Mouse (Mus musculus) brain, adult 2 months (tissue): ENCODE data around the gene Gm1043.

Source experiments
- DNase-seq: peaks from one replicate; pipeline ENCODE4 v3.0.0; 2011; ENCODE audit warnings: low read depth, low spot score

Gm1043 gene

DNA sequence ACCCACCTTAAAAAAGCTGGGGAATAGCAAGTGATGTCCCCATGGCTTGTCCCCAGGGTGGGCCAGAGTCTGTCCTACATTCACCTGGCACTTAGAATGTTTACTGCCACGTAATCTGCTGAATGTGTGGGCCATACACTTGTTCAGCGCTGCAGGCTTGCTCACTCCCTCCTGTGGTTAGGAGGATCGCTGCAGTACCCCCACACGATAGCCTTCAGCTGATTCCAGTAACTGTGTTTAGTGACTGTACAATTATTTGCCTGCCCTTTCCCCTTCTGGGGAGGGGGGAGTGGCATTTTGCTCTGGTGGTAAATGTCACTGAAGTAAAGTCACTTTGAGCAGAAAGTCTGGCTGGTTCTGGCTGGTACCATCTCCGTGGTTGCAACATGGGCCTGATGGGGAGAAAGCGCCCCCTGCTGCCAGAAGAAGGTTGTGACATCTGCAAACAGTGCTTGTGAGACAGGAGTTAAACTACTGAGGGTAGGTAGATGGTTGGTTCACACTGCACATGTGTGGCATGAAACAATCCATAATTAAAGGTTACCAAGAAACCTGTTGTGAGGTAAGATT, 24.2 kb downstream of the Gm1043 start:
- peak; percentile 91 for DNase-seq

DNA sequence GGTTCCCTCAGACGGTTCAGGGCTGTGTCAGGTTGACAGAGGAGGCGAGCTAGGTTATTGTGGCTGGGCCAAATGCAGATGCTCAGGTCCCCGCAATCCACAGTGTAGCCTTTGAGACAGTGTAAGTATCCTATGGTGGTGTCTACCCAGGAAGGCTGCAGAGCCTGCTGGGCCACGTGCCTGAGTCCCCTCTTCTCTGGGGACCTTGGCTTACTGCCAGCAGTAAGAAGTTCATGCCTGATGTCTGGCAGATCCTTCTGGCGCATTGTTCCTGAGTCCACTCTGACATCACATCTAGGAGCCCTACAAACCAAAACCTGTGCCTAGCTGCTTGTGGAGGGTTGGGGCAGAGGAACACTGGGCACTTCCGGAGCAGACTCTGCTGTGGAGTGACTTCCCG, 27.2 kb downstream of the Gm1043 start:
- DNase-seq: no peak

DNA sequence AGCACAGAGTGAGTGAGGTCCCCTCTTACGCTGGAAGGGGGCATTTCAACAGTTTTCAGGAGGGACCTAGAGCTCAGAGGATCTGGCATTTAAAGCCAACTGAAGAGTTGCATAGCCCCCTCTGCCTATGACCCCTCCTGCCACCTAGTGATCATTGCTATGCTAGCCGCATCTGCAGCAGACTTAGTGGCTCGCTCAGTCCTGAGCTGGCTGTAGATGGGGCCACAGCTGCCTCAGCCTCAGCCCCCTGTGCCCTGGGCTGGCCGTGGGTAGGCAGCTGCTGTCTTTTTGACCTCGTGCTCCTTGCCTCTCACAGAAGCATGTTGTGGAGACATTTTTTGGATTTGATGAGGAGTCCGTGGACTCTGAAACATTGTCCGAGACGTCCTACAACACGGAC, 32.0 kb downstream of the Gm1043 start:
- DNase-seq: no peak

DNA sequence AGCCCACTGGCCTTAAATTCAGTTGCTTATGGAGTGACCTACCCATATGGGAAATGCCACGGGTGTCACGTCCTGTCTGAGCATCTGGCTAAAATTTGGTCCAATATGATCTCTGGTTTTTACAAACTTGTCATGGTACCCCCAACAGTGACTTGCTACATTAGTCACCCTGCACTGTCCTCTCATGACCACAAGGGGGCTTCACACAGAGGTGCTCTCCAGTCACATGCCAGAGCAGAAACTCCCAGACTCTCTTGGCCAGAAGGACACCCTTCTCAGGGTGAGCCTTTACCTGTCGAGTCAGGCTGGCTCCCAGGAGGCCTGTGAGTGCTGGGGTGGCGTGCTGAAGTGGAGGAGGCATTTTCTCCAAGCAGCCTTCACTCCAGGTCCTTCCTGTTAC, 33.1 kb downstream of the Gm1043 start:
- DNase-seq: peak; percentile 70

DNA sequence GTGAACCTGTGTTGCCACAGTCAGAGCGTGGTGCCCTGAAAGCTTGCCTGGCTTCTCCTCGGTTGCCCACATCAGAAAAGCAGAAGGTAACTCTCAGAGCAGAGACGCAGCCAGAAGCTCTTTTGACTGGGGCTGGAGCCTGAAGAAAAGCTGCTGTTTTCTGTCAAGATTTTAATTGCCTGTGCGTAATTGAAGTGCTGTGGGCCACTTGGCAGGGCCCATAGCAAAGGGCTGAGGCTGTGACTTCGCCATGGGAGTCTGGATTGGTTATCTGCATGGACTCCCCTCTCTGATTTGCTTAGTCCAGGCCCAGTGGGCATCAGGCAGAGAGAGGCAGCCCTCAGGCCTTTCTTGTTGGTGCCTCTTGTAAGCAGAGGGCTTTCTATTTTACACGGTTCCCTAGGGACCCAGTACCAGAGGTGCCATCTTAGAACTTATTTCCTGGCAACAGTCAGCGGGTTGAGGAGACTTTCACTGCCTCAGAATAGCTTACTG, 36.1 kb downstream of the Gm1043 start:
- DNase-seq: peak; percentile 49

DNA sequence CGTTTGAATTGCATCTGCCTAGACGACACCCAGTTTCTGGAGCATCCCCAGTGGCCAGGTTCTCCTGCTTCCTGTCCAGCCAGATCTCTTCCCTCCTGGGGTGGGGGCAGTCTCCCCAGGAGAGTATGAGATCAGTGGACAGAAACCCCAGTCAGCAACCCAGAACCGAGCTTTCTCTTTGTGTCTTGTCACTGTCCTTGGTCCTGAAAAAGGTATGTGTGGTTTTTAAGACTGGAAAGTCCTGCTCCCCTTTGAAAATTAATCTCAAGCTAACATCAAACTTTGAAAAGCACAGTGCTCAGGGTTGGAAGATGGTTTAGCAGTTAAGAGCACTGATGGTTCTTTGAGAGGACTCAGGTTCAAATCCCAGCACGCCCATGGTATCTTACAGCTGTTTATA, 46.7 kb downstream of the Gm1043 start:
- no peak for DNase-seq

DNA sequence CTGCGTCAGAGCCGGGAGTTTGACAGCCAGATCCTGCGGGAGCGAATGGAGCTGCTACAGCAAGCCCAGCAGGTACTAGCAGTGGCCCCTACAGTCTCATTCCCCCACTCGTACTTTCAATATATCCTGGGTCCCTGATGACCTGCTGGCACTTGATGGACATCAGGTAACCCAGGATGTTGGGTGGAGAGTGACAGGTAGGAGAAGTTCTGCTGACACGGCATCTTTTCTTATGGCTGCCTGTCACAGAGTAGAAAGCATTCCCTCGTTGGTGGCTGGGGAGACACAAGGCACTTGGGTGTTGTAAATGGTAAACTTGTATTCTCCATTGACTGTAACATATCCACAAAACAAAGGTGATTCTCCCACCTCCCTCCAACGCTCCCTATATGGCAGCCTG, 56.6 kb downstream of the Gm1043 start:
- no peak for DNase-seq

DNA sequence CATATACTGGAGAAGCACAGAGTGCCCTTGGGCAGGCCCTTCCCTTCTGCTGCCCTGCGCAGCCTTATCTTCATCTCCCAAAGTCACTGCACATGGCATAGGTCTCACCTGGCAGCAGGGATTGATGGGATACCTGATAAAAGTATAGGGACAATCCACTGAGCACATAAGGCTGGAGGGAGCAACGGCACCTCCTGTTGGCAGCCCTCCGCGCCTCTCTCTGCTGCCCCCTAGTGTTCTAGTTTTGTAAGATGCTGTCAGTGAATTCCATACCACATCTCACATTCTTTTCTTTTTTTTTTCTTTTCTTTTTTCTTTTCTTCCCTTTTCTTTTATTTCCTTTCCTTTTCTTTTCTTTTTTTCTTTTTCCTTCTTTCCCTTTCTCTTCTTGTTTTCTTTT, 62.4 kb downstream of the Gm1043 start:
- DNase-seq: peak; percentile 69

DNA sequence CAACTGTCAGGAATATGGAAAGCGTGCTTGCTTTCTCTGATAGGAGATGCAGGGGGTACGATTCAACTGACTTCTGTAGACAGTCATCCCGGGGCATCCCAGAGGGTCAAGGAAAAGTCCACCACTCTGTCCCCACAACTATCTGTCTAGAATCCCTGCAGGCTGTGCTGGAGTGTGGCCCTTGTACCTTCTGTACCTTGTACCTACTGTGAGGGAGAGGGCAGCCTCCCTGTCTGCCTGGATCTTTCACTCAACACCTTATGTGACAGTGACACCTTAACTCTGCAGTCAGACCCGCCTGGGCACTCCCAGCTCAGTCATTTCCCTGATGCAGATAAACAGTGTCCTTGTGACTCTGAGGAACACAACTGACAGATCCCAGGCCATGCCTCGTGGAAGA, 65.5 kb downstream of the Gm1043 start:
- DNase-seq: no peak

DNA sequence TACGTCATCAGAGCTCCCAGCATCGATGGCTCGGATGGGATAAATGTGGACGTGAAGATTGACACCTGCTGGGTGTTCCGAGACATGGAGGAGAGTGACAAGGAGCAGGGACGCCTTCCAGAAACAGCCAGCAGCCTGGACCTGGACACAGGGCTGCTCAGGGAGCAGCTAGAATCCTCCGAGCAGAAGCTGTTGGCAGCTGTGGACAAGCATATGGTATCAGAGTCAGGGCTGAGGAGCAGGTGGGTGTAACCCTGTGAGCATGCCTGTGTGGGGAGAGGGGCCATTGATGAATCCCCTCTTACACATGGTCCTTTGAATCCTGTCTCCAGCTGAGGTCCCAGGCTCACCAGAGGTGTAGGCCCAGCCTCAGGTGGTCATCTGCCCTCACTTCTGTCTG, 69.3 kb downstream of the Gm1043 start:
- no peak for DNase-seq

DNA sequence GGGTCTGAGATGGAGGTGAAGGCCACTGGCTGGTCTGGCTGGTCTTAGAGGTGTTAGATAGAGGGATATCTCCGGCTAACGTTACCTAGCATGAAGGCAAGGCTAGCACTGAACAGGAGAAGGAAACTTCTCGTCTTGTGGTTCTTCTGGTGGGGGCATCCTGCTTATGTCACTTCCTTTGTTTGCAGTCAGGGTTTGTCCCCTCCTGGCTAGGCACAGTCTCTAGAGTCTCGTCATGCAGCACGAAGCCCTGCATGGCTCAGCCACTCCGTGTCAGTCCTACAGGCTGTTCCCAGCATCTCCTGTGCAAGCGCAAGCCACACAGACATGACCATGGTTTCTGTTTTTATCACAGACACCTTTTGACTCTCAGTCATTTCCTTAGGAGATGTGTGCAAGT, 73.2 kb downstream of the Gm1043 start:
- DNase-seq: no peak

DNA sequence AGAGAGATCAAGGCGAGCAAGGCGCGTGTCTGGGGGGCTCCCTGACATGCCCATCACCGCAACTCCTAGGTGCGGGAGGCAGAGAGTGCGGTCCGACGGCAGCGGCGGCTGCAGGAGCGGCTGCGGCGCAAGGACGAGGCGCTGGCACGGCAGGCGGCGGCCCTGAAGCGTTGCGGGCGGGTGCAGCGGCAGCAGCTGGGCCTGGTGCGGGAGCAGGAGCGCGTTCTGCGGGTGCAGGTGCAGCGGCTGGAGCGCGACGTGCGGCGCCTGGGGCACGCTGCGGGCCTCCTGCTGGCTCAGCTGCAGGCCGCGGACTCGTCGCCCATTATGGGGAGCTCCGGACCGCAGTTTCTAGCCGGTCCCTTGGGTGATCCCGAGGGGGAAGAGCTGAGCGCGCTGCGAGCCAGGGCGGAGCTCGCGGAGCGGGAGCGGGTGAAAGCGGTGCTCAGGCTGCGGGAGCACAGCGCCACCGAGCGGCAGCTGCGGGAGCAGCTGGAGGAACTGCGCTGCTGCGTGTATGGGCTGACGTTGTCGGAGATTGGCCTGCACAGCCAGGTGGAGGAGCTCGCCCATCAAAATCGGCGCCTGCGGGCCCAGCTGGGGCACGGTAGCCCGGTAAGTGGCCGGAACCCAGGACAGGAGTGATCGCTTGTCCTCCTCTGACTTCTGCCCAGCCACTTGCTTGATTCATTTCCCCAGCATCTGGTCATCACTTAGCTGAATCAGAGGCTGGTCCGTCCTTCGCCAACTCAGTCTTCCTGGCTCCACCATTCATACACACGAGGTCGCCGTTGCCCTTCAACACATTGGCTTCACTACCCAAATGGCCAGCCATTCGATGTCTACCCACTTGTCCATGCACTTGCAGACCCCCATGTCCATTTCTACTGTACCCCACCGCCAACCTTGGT, 78.0 kb downstream of the Gm1043 start:
- DNase-seq: peak; percentile 94

DNA sequence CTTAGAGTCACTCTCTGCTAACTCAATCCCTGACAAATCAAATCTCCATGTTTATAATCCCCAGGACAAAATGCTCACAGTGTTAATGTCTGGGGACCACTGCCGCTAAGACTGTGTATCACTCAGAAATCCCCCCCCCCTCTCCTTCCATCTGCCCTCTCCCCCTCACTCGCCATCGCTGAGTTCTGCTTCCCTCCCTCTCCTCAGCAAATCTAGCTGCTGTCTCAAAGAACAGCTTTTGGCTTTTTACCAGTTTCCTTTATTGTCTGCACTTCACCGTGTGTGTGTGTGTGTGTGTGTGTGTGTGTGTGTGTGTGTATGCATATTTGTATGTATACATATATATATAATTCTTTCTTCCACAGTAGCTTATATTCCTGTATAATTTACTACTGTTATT, 91.3 kb downstream of the Gm1043 start:
- DNase-seq: peak; percentile 54

DNA sequence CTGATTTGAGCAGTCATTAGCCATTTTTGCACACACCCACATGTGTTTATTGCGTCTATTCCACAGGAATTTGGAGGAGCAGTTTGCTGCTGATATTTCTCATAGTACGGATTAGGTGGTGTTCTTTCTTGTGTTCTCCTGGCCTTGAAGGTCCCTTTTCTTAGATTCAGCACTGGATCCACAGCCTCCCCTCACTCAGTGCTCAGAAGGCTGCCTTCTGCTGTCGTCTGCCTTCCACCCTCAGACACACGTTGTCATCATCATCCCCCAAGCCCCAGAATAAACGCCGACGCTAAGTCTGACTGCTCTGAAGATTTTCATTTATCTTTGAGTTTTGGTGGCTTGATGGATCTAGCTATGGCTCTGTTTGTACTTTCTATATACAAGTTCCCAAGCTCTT, 91.9 kb downstream of the Gm1043 start:
- peak; percentile 86 for DNase-seq

DNA sequence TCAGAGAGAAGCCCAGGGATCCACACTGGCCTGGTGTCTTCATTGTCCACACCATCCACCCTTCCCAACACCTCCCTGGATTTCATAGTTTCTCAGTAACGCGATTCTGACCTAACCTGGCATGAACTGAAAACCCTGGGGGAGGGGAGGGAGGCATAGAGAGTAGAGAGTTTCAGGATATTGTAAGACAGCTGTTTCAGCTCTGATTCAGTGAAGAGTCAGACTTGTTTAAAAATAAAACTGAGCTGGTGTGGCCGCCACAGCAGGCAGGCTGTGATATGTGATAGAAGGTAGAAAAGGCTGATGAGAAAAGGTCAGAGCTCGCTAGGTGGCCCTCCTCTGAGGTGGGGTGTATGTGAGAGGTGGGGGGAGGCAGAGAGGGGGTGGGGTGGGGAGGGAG, 93.6 kb downstream of the Gm1043 start:
- peak; percentile 56 for DNase-seq

DNA sequence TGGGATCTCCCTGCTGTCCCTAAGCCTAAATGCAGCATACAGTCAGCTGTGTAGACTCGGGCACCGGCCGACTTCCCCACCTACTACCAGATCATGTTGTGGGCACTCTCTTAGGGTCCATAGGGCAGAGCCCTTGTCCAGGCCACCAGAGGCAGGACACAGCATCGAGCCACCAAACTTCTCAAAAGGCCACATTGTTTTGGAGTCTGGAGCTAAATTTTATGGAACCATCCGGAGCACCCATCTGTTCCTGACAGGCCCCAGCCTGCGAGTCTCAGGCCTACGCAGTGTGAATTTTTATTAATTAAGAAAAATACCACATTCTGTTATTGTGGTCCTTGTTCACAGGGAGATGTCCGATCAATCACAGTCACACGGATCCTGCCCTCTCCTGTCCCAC, 94.7 kb downstream of the Gm1043 start:
- no peak for DNase-seq

DNA sequence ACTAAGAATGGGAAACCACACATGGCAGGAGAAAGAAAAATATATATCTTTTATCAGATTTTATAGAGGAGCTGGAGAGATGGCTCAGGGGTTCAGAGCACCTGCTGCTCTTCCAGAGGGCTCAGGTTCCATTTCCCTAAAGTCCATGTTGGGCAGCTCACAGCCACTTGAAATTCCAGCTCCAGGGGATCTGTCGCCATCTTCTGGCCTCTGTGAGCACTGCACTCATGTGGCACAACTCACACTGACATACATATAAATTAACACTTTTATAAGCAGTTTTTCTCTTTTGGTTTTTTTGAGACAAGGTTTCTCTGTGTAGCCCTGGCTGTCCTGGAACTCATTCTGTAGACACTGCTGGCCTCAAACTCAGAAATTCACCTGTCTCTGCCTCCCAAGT, 95.5 kb downstream of the Gm1043 start:
- no peak for DNase-seq

DNA sequence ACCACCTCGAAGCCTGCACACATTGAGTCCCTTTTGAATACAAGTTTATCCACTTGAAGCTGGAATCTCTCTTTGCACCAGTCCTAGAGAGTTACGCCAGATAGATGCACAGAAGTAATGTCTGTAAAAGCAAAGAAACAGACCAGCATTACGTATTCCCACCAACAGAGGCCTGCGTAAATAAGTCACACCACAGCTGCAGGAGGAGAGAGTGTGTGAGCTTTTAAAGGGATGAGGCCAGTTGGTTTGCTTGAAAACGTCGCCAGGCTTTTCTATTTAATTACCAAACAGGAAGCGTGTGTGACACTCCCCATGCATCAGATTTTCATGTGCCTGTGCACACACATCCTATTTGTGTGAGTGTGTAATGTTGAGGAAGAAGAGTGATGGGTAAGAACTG, 99.4 kb downstream of the Gm1043 start:
- DNase-seq: no peak

DNA sequence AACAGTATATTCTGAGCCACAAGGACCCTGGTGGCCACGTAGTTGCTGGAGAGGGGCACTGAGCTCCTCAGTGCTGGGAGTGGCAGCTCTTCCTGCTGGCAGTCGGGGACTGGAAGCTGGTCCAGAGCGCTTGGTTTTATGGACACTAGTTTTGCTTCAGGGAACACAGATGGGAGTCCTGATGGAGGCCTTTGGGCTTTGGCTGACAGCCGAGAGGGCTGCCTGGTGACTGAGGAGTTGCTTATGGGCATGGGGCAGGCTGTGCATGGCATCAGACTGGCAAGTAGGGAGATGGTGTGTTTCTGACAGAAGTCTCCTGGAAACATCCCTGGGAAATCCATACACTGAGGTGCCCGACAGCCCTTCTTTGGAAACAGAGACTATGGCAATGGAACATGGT, 105.2 kb downstream of the Gm1043 start:
- DNase-seq: peak; percentile 57

DNA sequence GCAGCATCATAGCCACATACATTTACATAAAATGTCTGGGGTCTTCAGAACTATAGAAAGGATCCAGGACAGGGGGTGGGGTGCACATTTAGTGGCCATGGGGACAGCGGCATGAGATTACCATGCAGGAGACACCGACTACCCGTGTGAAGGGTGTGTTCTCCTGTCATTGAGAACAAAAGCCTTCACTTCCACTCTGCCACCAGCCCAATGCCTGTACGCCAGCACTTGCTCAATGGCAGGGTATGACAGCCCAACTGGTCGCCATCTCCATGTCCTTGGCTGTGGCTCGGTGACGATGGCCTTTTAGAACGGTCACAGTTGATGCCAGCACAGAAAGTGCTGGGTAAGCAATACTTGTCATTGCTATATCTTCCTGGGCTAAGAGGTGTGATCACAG, 111.0 kb downstream of the Gm1043 start:
- no peak for DNase-seq

DNA sequence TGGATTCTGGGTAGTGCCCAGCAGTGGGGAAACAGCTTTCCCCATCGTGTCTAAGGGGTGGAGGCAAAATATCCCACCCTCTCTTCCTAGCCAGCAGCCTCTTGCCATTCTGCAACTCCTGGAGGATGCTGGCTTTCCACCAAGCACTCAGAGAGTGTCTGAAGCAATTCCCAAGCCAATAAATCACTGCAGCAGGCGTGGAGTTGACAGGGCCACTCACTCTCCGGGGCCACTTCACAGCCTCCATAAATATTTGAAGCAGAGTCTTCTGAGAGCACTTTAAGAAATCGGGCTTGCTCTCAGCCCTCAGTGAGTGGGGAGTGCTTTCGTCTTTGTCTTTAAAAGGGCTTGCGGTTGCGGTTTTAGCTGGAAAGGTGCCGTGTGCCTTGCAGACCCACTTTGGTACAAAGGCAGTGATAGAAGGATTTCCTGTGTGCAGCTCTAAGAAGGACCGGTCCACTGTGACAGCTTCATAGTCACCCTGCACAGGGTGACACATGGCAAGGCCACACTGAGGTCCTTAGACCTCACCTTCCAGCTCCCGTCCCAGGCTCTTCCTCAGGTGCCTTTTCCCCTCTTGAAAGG, 111.6 kb downstream of the Gm1043 start:
- no peak for DNase-seq

DNA sequence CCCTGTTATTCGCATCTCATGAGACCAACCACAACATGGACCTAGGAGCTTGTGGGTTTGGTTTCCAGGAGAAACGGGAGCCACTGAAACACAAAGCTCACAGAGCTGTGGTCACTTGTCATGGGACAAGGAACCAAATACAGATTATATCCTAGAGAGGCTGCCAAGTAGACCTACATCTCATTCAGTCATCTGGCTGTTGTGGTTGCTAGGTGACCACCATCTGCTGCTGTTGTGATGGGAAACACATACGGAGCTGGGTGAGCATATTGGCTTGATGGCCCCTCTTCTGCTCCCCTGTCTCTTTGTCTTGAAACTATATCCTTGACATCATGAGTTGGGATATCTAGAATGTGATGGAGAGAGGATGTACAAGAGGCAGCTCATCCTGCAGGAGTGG, 112.3 kb downstream of the Gm1043 start:
- no peak for DNase-seq
